Mouse (Mus musculus) midbrain, postnatal 0 days (tissue): ENCODE results near the gene Arhgef3. TPM values are rescaled to one million over a fixed set of nuclear protein-coding genes. Genes with fewer than 3 reads are reported as not detected.

Experiments used
- ATAC-seq: fragments of 200-750 bp; cut with Nextera tagmentation; 2 replicates; pipeline ENCODE4 v1.8.0; 2017; ENCODE audit warnings: moderate number of reproducible peaks, mild to moderate bottlenecking, moderate TSS enrichment, moderate library complexity; ENCODE audit not compliant: low FRiP score
- DNase-seq: peaks from one replicate; pipeline ENCODE4 v3.0.0-alpha.2; 2015; ENCODE audit warnings: low spot score
- H3K27ac ChIP-seq: fragments of 300-500 bp; sonication (generic); 2 replicates; pipeline ENCODE4 v1.5.1; 2014; ENCODE audit warnings: low read depth, mild to moderate bottlenecking, low read length, mixed read lengths
- H3K27me3 ChIP-seq: fragments of 300-500 bp; sonication (generic); 2 replicates; pipeline ENCODE4 v1.6.1; 2014; ENCODE audit warnings: low read length, control low read depth, mixed read lengths; ENCODE audit not compliant: insufficient read depth
- H3K36me3 ChIP-seq: fragments of 300-500 bp; sonication (generic); 2 replicates; pipeline ENCODE4 v1.6.1; 2014; ENCODE audit warnings: low read length, control low read depth, mixed read lengths; ENCODE audit not compliant: insufficient read depth
- H3K4me1 ChIP-seq: fragments of 300-500 bp; sonication (generic); 2 replicates; pipeline ENCODE4 v1.6.1; 2014; ENCODE audit warnings: mild to moderate bottlenecking, control low read depth, antibody characterized with exemption, low read length, mixed read lengths; ENCODE audit not compliant: insufficient read depth
- H3K4me2 ChIP-seq: fragments of 300-500 bp; sonication (generic); 2 replicates; pipeline ENCODE4 v1.6.1; 2014; ENCODE audit warnings: low read depth, mild to moderate bottlenecking, low read length, mixed read lengths; ENCODE audit not compliant: poor library complexity, severe bottlenecking
- H3K4me3 ChIP-seq: fragments of 300-500 bp; sonication (generic); 2 replicates; pipeline ENCODE4 v1.5.1; 2014; ENCODE audit warnings: low read depth, mild to moderate bottlenecking, low read length, moderate library complexity
- H3K9ac ChIP-seq: fragments of 300-500 bp; sonication (generic); replicated peaks from 2 replicates; pipeline ENCODE4 v1.6.1; 2014; ENCODE audit warnings: mild to moderate bottlenecking, low read length, moderate library complexity, mixed read lengths; ENCODE audit not compliant: poor library complexity, severe bottlenecking
- H3K9me3 ChIP-seq: fragments of 300-500 bp; sonication (generic); 2 replicates; pipeline ENCODE4 v1.6.1; 2016; ENCODE audit warnings: low read length, control low read depth
- CTCF ChIP-seq: IDR thresholded peaks from 2 replicates; pipeline ENCODE4 v1.5.1; 2016; ENCODE audit warnings: antibody characterized with exemption, mild to moderate bottlenecking
- WGBS: fragments of 180-500 bp; shearing (Covaris S2); extraction: QIAGEN DNeasy Blood & Tissue Kit; methylation state at CpG from one replicate; pipeline ENCODE4 v1.1.7; 2014; 5-methylcytosine and 5-hydroxymethylcytosine counted together
- polyA plus RNA-seq: library from polyadenylated mRNA; unstranded; fragments of >200 nt; fragmentation: Nextera tagmentation; extraction: Ambion mirVana; gene quantifications from 2 replicates; pipeline ENCODE4 v1.2.1, GENCODE M21; 2015
- total RNA-seq: library from RNA; depleted of rRNA; stranded (reverse); fragments of >200 nt; gene quantifications from 2 replicates; pipeline ENCODE4 v1.2.3, GENCODE M21; 2014

The Arhgef3 gene
- total and polyA plus RNA-seq, 2 experiments from 2014 or later: 13.3 to 17.0 TPM

- no peak overlapping the region for H3K4me3 ChIP-seq
- no peaks in the 10 kb centered on the region for H3K36me3 ChIP-seq
- 74% methylated on average over 11 of the region's 11 CpGs for WGBS
- no peak overlapping the region for H3K4me2 ChIP-seq
- ATAC-seq (no peak), DNase-seq (no peak)
- no peaks in the 10 kb centered on the region for H3K4me1 ChIP-seq
- H3K9ac ChIP-seq: no peak overlapping the region
- H3K27me3 ChIP-seq: no peaks in the 10 kb centered on the region
- no peak for TF ChIP-seq CTCF
- no peaks in the 10 kb centered on the region for H3K9me3 ChIP-seq
- no peak overlapping the region for H3K27ac ChIP-seq
Observed at GRCm38 (mm10) chr14:27182646-27183438, 68.1 kb downstream of the Arhgef3 start.

- 68% methylated on average over 16 of the region's 16 CpGs for WGBS
- H3K27me3 ChIP-seq: no peaks in the 10 kb centered on the region
- ATAC-seq (no peak), DNase-seq (peak; percentile 74)
- no peaks in the 10 kb centered on the region for H3K36me3 ChIP-seq
- H3K4me1 ChIP-seq: no peaks in the 10 kb centered on the region
- no peak overlapping the region for H3K4me3 ChIP-seq
- TF ChIP-seq CTCF: peak; percentile 75
- H3K27ac ChIP-seq: no peak overlapping the region
- H3K4me2 ChIP-seq: no peak overlapping the region
- H3K9me3 ChIP-seq: no peaks in the 10 kb centered on the region
- no peak overlapping the region for H3K9ac ChIP-seq
Observed at GRCm38 (mm10) chr14:27183501-27184230, 69.0 kb downstream of the Arhgef3 start.

GRCm38 (mm10) chr14:27185902-27186301 is 71.2 kb downstream of the Arhgef3 start:
- Histone ChIP-seq H3K4me2 (no peak overlapping the region), H3K4me1 (no peaks in the 10 kb centered on the region), H3K27ac (no peak overlapping the region), H3K9me3 (no peaks in the 10 kb centered on the region), H3K9ac (no peak overlapping the region), H3K27me3 (no peaks in the 10 kb centered on the region), H3K36me3 (no peaks in the 10 kb centered on the region), H3K4me3 (no peak overlapping the region)
- ATAC-seq (no peak), DNase-seq (no peak)
- 85% methylated on average over 5 of the region's 5 CpGs for WGBS
- no peak for TF ChIP-seq CTCF

- no peak for DNase-seq
- ATAC-seq: no peak
- H3K27ac ChIP-seq: no peak overlapping the region
- WGBS: 77% methylated on average over 4 of the region's 4 CpGs
- no peaks in the 10 kb centered on the region for H3K9me3 ChIP-seq
- H3K4me2 ChIP-seq: no peak overlapping the region
- no peak overlapping the region for H3K4me3 ChIP-seq
- H3K9ac ChIP-seq: no peak overlapping the region
- no peaks in the 10 kb centered on the region for H3K36me3 ChIP-seq
- no peak for TF ChIP-seq CTCF
- no peaks in the 10 kb centered on the region for H3K27me3 ChIP-seq
- no peaks in the 10 kb centered on the region for H3K4me1 ChIP-seq
Observed at GRCm38 (mm10) chr14:27186596-27186995, 71.9 kb downstream of the Arhgef3 start.

- Histone ChIP-seq H3K4me1 (no peaks in the 10 kb centered on the region), H3K27ac (no peak overlapping the region), H3K9ac (no peak overlapping the region), H3K9me3 (no peaks in the 10 kb centered on the region), H3K27me3 (no peaks in the 10 kb centered on the region), H3K4me3 (no peak overlapping the region), H3K4me2 (no peak overlapping the region), H3K36me3 (no peaks in the 10 kb centered on the region)
- ATAC-seq (peak; percentile 54; the same call in 1 of the 2 replicates), DNase-seq (peak; percentile 81)
- TF ChIP-seq CTCF: peak; percentile 99
- 10% methylated on average over 4 of the region's 4 CpGs for WGBS
Observed at GRCm38 (mm10) chr14:27187025-27187424, 72.3 kb downstream of the Arhgef3 start.

GRCm38 (mm10) chr14:27187885-27188284 is 73.2 kb downstream of the Arhgef3 start:
- H3K36me3 ChIP-seq: no peaks in the 10 kb centered on the region
- no peaks in the 10 kb centered on the region for H3K9me3 ChIP-seq
- ATAC-seq: no peak
- H3K27ac ChIP-seq: no peak overlapping the region
- H3K4me1 ChIP-seq: no peaks in the 10 kb centered on the region
- H3K9ac ChIP-seq: no peak overlapping the region
- no peak for DNase-seq
- no peak overlapping the region for H3K4me3 ChIP-seq
- 81% methylated on average over 4 of the region's 4 CpGs for WGBS
- no peak for TF ChIP-seq CTCF
- H3K27me3 ChIP-seq: no peaks in the 10 kb centered on the region
- no peak overlapping the region for H3K4me2 ChIP-seq
